Mouse (Mus musculus) ES-E14 (cell line): ENCODE results near the gene Alcam.

Experiments used
- CHD2 ChIP-seq: IDR thresholded peaks from 2 replicates; pipeline ENCODE4 v1.6.1; 2014; ENCODE audit warnings: mild to moderate bottlenecking, low read depth, low read length, inconsistent platforms
- HCFC1 ChIP-seq: IDR thresholded peaks from 2 replicates; pipeline ENCODE4 v1.6.1; 2012; ENCODE audit warnings: low read length, inconsistent platforms, borderline replicate concordance; ENCODE audit not compliant: insufficient read depth
- ZNF384 ChIP-seq: IDR thresholded peaks from 2 replicates; pipeline ENCODE4 v1.6.1; 2012; ENCODE audit warnings: low read depth, low read length, inconsistent platforms

GRCm38 (mm10) chr16:52474235-52474634 lies 20.4 kb upstream of the Alcam start:
- TF ChIP-seq ZNF384 (no peak), CHD2 (no peak), HCFC1 (no peak)
